Mouse (Mus musculus): ENCODE measurements around the gene A930017K11Rik.

DNA sequence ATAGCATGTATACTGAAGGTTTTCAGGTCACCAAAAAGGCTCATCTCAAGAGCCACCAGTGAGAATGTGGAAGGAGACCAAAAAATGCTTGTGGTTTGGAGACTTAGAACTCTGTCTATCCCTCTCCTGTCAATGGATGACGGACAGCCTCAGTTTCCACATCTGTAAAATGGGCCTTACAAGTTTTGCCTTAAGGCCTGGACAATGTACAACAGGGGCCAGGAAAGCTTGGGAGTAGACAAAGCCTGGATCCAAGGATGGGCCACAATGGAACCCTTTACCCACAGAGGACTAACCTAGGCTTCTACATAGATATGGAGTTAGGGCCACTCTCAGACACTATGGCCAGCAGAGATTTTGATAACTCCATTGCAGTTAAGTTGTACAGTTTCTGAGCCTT, 31.7 kb upstream of the A930017K11Rik start:
- TF ChIP-seq POLR2A (IDR thresholded peaks at IDR 0.05; ENCODE audit: control insufficient read depth in 1 of 2, insufficient read depth in 1 of 2, low read depth in 1 of 2, low read length in 2 of 2, poor library complexity in 1 of 2) (no peak), USF2 (IDR thresholded peaks at IDR 0.05; ENCODE audit: borderline replicate concordance in 1 of 2, insufficient read depth in 1 of 2, low read depth in 1 of 2, low read length in 2 of 2) (no peak), USF1 (IDR thresholded peaks at IDR 0.05; ENCODE audit: low read depth, low read length) (no peak), E2F4 (IDR thresholded peaks at IDR 0.05; ENCODE audit: borderline replicate concordance, low read depth, low read length) (no peak), TCF12 (IDR thresholded peaks at IDR 0.05; ENCODE audit: low read depth, low read length) (no peak)

All from MEL (cell line).